Mouse (Mus musculus): ENCODE results near the gene Stim1.
"Not testable (repeated sequence)": the region's sequence is repeated elsewhere in the genome, so short reads cannot be mapped to it uniquely, and the experiment has no call there.

Stim1 gene

DNA sequence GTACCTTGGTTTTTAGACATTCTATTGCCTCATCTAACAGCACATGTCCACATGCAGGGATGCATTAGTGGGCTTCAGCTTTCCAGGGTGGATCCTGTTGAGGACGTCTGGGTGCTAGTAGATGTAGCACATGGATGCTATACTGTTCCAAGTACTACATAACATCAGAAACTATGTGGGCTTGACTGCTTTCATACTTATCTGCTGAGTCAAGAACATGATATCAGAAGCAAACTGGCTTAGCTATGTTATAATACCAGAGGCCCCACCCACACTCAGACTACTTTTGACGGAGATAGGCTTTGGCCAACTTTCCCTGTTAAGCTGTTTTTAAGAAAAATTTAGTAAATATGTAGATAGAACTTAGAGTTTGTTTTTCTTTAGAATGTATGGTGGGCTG lies 176.7 kb downstream of the Stim1 start:
- DNase-seq (ENCODE audit: low spot score) = no peak

- DNase-seq (ENCODE audit: low spot score) = no peak
Observed at GRCm38 (mm10) chr7:102446438-102446837, 178.8 kb downstream of the Stim1 start.

DNA sequence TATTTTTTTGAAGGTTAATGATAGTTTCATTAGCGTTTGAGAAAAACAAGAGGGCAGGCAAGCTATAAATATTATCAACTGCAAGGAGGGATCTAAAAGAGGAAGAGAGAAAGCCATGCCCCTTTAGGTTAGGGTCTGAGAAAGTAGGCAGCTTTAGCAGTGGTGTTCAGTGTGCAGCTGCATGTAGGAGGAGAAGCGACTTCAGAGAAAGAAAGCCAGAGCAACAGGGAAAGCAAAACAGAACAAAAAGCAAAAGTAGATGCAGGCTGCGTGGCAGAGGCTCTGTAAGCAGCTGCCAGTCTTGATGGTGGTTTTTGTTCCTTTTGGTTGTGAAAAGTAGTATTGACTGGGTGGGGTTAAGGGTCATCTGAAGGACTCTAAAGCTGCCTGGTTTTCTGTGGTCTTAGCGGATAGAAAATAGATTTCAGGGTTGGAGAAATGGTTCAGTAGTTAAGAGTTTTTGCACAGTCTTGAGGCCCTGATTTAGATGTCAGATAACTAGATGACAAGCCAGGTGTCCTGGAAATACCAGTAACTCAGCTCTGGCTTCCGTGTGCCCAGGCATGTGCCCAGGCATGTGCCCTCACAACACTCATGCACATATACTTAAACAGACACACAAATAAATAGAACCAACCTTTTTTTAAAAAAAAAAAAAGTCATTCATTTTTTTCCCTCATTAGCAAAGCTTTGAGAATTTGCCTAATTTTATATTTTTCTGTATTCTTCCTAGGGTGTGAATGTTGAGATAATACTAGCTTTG lies 191.2 kb downstream of the Stim1 start:
- no peak for DNase-seq (ENCODE audit: low spot score)

DNA sequence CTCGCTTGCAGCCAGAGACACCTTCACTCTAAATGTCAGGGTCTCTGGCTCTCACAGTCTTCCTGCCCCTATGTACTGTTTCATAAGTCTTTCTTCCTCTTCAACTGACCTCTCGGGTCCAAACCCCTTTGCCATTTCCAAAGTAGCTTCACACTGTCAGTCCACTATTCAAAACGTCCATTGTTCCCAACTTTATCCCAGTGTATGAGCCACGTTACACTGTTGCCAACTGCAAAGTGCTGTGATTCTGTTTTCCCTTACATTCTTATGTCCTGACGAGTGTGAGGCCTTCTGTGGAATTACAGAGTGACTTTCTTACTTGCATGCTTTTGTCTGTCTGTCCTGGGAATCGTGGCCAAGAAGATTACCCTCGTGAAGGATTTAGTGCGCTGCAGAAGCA lies 200.0 kb downstream of the Stim1 start:
- peak; percentile 34 for DNase-seq (ENCODE audit: low spot score)

DNA sequence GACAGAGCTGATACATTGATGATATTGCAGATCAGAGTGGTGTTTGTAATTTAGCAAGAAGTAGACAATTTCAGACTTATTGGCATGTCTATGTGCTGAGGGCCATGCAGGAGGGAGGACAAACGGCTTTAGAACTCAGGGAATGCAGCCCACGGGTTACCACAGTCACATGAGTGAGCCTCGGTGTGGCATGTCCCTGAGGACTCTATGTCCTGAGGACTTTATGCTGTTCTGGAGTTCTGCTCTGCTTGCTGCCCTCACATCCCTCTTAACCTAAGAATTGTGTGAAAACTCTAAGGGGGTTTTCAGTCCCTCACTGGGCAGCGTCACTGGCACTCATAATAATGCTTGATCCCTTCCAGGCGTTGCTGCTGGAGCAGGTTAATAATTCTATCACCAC lies 205.1 kb downstream of the Stim1 start:
- no peak for DNase-seq (ENCODE audit: low spot score)

- DNase-seq (ENCODE audit: low spot score) = no peak
Observed at GRCm38 (mm10) chr7:102476601-102477000, 209.0 kb downstream of the Stim1 start.

DNA sequence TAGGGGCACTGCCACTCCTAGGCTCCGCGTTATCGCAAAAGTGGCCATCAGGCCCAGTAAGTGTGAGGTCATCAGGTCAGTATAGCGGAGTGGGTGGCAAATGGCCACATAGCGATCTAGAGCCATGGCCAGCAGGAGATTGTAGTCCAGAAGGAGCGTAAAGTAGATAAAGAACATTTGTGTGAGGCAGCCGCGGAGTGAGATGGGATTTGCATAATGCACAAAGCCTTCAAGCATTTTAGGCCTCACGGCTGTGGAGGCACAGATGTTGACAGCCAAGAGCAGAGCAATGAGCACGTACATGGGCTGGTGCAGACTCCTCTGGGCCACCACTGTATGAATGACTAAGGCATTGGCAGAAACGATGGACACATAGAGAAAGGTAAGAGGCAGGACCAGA lies 209.8 kb downstream of the Stim1 start:
- DNase-seq (ENCODE audit: low spot score) = no peak

GRCm38 (mm10) chr7:102478425-102478824 lies 210.8 kb downstream of the Stim1 start:
- DNase-seq (ENCODE audit: low spot score) = no peak

DNA sequence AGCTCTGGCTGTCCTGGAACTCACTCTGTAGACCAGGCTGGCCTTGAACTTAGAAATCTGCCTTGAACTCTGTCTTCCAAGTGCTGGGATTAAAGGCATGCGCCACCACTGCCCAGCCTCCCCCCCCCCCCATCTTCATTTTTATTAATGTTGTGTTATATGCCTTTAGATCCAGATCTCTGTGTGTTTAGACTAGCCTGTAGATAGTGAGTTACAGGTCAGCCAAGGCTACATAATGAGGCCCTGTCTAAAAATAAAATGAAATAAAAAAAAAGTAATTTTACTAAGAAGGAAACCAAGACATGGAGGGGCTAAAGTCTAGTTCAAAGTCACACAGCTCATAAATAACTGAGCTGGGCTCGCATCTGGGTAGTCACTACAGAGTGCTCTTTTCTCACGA lies 211.3 kb downstream of the Stim1 start:
- no peak for DNase-seq (ENCODE audit: low spot score)

- peak; percentile 46 for DNase-seq (ENCODE audit: low spot score)
Observed at GRCm38 (mm10) chr7:102479368-102480078, 211.9 kb downstream of the Stim1 start.

DNA sequence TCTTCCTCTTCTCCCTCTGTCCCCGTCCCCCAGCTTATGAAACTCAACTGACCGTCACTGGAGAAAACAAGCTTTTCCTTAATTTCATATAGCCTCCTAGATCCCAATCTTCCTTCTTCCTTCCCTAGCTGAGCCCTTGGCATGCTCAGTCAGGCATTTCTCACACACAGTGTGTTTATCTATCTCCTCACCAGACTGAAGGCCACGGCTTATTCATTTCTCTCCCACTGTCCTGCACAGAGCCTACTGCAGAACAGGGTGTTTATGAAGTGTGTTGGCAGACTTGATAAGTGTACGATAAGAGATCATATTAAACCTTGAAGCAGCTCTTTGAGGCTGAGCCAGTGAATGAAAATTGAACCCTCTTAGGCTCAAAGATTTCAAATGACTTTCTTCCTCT lies 213.2 kb downstream of the Stim1 start:
- DNase-seq (ENCODE audit: low spot score) = peak; percentile 48

DNA sequence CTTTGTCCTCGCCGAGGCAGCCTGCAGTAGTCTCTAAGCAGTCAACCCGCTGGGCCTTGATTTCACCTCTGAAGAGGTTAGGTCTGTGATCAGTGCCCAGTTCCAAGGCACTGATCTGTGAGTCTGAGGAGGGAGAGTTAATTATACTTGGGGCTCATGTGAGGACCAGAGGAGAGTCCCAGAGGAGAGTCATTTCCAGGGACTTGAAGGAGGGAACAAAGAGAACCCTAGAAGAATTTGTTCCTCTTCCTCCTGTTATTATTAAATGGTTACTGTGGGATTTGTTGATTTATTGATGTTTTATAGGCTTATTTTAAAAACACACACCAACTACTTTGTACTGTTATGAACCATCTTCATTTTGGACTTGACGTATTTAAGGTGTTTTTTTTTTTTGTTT lies 214.0 kb downstream of the Stim1 start, which contains the start of gene Olfr543:
TSS of gene Olfr543 (minus strand) at position 101 of the 400 bp plus-strand sequence.
- no peak for DNase-seq (ENCODE audit: low spot score)

DNA sequence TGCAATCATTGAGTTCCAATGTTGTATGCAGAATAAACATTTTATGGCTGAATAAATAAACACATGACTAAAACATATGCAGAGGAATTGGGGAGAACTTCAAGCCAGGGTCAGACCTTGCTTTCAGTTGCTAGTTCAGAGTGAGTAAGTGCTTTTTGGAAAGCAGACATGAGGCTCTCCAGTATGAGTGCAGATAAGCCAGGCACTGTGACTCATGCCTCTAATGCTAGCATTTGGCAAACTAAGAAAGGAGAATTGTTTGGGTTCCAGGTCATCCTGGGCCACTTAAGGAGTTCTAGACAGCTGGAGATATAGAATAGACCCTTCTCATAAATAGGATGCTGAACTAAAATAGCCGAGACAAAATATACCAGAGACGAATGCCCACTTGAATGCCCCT lies 216.1 kb downstream of the Stim1 start:
- DNase-seq (ENCODE audit: low spot score) = no peak

GRCm38 (mm10) chr7:102484766-102485165 lies 217.2 kb downstream of the Stim1 start:
- DNase-seq (ENCODE audit: low spot score) = not testable (repeated sequence)

DNA sequence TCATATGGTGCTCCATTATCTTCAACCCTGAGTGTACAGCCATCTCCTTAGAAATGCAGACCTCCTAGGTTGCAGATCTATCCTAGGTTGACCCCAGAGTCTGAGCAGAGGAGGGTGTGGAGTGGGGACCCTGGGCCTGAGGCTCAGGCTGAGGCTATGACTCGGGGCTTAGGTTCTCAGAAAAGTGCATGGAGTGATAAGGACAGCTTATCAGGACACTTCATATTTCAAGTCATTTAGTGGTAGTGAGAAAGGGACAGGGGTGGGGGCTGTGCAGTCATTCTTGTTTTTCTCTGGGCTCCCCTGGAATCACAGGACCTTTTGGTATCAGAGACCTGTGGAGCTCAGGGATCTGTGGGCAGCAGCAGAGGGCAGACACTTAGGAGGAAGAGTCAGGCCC lies 218.5 kb downstream of the Stim1 start:
- DNase-seq (ENCODE audit: low spot score) = no peak

All from testis, postnatal 14 days (tissue).